Mouse (Mus musculus) liver, embryonic 14.5 days (tissue): ENCODE results near the gene Rita1.

Experiments
- CTCF ChIP-seq: IDR thresholded peaks from 2 replicates; pipeline ENCODE4 v1.5.1; 2016; ENCODE audit warnings: antibody characterized with exemption, low read depth, control low read depth
- EP300 ChIP-seq: IDR thresholded peaks from 2 replicates; pipeline ENCODE4 v1.6.1; 2016; ENCODE audit warnings: antibody characterized with exemption, low read depth

DNA sequence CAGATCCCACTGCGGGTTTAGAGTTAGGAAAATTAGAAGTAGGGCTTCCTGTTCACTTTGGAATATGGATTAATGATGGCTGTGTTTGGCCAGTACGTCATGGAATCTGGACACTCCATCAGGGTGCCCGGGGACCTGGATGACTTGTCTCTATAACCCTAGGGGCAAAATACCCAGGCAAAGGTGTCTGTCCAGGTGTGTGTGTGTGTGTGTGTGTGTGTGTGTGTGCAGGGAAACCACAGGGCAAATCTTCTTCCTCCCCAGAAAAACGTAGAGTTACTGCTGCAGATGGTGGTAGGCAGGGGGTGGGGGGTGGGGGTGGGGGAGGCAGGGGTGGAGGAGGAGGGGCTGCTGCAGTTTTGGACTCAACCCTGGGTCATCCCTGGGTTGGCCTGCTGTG is 35.0 kb upstream of the Rita1 start:
- TF ChIP-seq EP300: no peak
- TF ChIP-seq CTCF: no peak
